29 mouse cellular contexts compared by ENCODE assay signal in the genomic region with DNA sequence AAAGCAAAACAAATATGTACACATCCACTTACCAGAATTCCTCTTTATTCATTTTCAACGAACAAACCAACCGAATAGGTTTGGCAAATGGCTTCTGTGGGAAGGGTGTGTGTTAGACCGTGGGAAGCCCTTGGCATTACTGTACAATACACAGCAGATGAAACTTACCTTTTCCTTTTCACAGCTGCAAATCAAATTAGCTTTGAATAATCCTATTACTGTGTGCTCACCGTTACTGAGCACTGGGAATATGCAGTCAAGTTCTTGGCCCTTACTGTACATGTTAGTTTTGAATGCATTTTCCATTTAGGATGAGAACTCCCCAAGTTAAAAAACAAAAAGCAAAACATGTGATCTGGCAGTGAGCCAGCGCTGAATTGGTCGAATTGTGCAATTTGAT.
DNase-seq lines count a peak whose midpoint lies in the region; ATAC-seq and TF ChIP-seq lines count a peak whose summit lies in the region.
"Had no signal": no experiment of that assay in that cellular context is flagged by ENCODE, and none has a peak within 500 bp of the region (broad histone marks: within the 10 kb centered on the region; RNA-seq: fewer than 3 reads in every experiment).

No protein-coding gene starts in this region.

- H3K27me3 ChIP-seq in kidney, adult 2 months (replicated peaks; ENCODE audit: control insufficient read depth, insufficient read depth, low read length) = no peaks in the 10 kb centered on the region
- no peaks in the 10 kb centered on the region for H3K27me3 ChIP-seq in midbrain, embryonic 16.5 days (ENCODE audit: control insufficient read depth, insufficient read depth, low read depth, low read length)
- H3K27me3 ChIP-seq in midbrain, embryonic 13.5 days = no peaks in the 10 kb centered on the region
- H3K27me3 ChIP-seq: heart, embryonic 12.5 days; intestine, embryonic 15.5 days; limb, embryonic 12.5 days; lung, embryonic 15.5 days; midbrain, embryonic 15.5 days; neural tube, embryonic 15.5 days; stomach, embryonic 15.5 days had no signal

- H3K4me2 ChIP-seq in midbrain, embryonic 16.5 days (ENCODE audit: low read length) = no peak overlapping the region
- H3K4me2 ChIP-seq in midbrain, embryonic 13.5 days (replicated peaks) = no peak overlapping the region
- H3K4me2 ChIP-seq: heart, embryonic 12.5 days; intestine, embryonic 15.5 days; limb, embryonic 12.5 days; lung, embryonic 15.5 days; midbrain, embryonic 15.5 days; neural tube, embryonic 15.5 days; stomach, embryonic 15.5 days had no signal

- H3K27ac ChIP-seq in kidney, adult 2 months (ENCODE audit: insufficient read depth, low read depth, low read length) = no peak overlapping the region
- H3K27ac ChIP-seq in midbrain, embryonic 16.5 days (ENCODE audit: low read length) = no peak overlapping the region
- H3K27ac ChIP-seq in midbrain, embryonic 13.5 days = no peak overlapping the region
- H3K27ac ChIP-seq: forebrain, embryonic 10.5 days; hindbrain, embryonic 10.5 days; intestine, embryonic 15.5 days; layer of hippocampus, adult 2 months; limb, embryonic 12.5 days; liver, embryonic 14.5 days; lung, embryonic 15.5 days; midbrain, embryonic 15.5 days; neural tube, embryonic 15.5 days; stomach, embryonic 15.5 days had no signal

- no peak overlapping the region for H3K4me3 ChIP-seq in kidney, adult 2 months (ENCODE audit: insufficient read depth, low read depth, low read length)
- H3K4me3 ChIP-seq in midbrain, embryonic 16.5 days (ENCODE audit: low read depth, low read length) = no peak overlapping the region
- no peak overlapping the region for H3K4me3 ChIP-seq in midbrain, embryonic 13.5 days (replicated peaks)
- H3K4me3 ChIP-seq: forebrain, embryonic 10.5 days; heart, embryonic 12.5 days; hindbrain, embryonic 10.5 days; intestine, embryonic 15.5 days; layer of hippocampus, adult 2 months; limb, embryonic 12.5 days; lung, embryonic 15.5 days; midbrain, embryonic 15.5 days; neural tube, embryonic 15.5 days; stomach, embryonic 15.5 days had no signal

- H3K4me1 ChIP-seq in kidney, adult 2 months (ENCODE audit: control insufficient read depth, insufficient read depth, low read length) = no peaks in the 10 kb centered on the region
- no peaks in the 10 kb centered on the region; the same call in 1 of the 2 replicates for H3K4me1 ChIP-seq in midbrain, embryonic 16.5 days (ENCODE audit: control insufficient read depth, insufficient read depth, low read length)
- peaks cover 14% of the 10 kb centered on the region for H3K4me1 ChIP-seq in midbrain, embryonic 13.5 days (replicated peaks)
- H3K4me1 ChIP-seq: intestine, embryonic 15.5 days; limb, embryonic 12.5 days; lung, embryonic 15.5 days; neural tube, embryonic 15.5 days; stomach, embryonic 15.5 days had no signal

- H3K36me3 ChIP-seq in kidney, adult 2 months (ENCODE audit: control insufficient read depth, insufficient read depth, low read length) = no peaks in the 10 kb centered on the region
- no peaks in the 10 kb centered on the region for H3K36me3 ChIP-seq in midbrain, embryonic 16.5 days (ENCODE audit: control insufficient read depth, insufficient read depth, low read length)
- H3K36me3 ChIP-seq in midbrain, embryonic 13.5 days = no peaks in the 10 kb centered on the region
- H3K36me3 ChIP-seq: forebrain, embryonic 10.5 days; hindbrain, embryonic 10.5 days; intestine, embryonic 15.5 days; limb, embryonic 12.5 days; lung, embryonic 15.5 days; midbrain, embryonic 15.5 days; neural tube, embryonic 15.5 days; stomach, embryonic 15.5 days had no signal

- H3K9me3 ChIP-seq in midbrain, embryonic 16.5 days (replicated peaks; ENCODE audit: control insufficient read depth, low read length, poor library complexity, severe bottlenecking) = no peaks in the 10 kb centered on the region
- H3K9me3 ChIP-seq in midbrain, embryonic 13.5 days = no peaks in the 10 kb centered on the region
- H3K9me3 ChIP-seq: forebrain, embryonic 10.5 days; heart, embryonic 12.5 days; hindbrain, embryonic 10.5 days; intestine, embryonic 15.5 days; limb, embryonic 12.5 days; lung, embryonic 15.5 days; midbrain, embryonic 15.5 days; neural tube, embryonic 15.5 days; stomach, embryonic 15.5 days had no signal

- no peak overlapping the region for H3K9ac ChIP-seq in midbrain, embryonic 16.5 days (ENCODE audit: low read depth, low read length)
- H3K9ac ChIP-seq in midbrain, embryonic 13.5 days (replicated peaks) = no peak overlapping the region
- H3K9ac ChIP-seq: heart, embryonic 12.5 days; intestine, embryonic 15.5 days; limb, embryonic 12.5 days; liver, embryonic 14.5 days; lung, embryonic 15.5 days; midbrain, embryonic 15.5 days; neural tube, embryonic 15.5 days; stomach, embryonic 15.5 days had no signal

- no peak for TF ChIP-seq POLR2A in kidney, adult 2 months (IDR thresholded peaks at IDR 0.05; ENCODE audit: low read depth, low read length)

- DNase-seq in adrenal gland, adult 2 months = peak; percentile 9
- no peak for DNase-seq in adrenal gland, adult (ENCODE audit: inconsistent age in 2 of 2, low spot score in 1 of 2)
- peak; percentile 6 for DNase-seq in kidney, postnatal 10 days
- DNase-seq in kidney, adult 2 months = no peak
- no peak for DNase-seq in embryo, embryonic 10 days (ENCODE audit: low spot score)
- DNase-seq: cerebellum, adult 18-20 months; cerebellum, postnatal 25 days; embryo, embryonic 11 days; gastrocnemius, postnatal 25 days; heart, adult 18-20 months; heart, postnatal 10 days; kidney, adult 9 months; right cerebral cortex, adult 18-20 months; right cerebral cortex, postnatal 4 days; thymus, postnatal 25 days had no signal

- TF ChIP-seq CTCF in kidney, adult 2 months (conservative IDR thresholded peaks at IDR 0.05; ENCODE audit: insufficient read depth, insufficient read length, low read depth, low read length) = no peak

- ATAC-seq in midbrain, embryonic 16.5 days = 0 out of 2 replicates have a peak, but pooled peaks have one; percentile 45
- ATAC-seq in midbrain, embryonic 13.5 days = no peak
- ATAC-seq: hindbrain, embryonic 16.5 days; intestine, embryonic 15.5 days; midbrain, embryonic 15.5 days had no signal

- 70% methylated on average over 6 of the region's 6 CpGs for WGBS in kidney, adult 2 months
- WGBS in midbrain, embryonic 16.5 days = 61% methylated on average over 6 of the region's 6 CpGs
- 70% methylated on average over 6 of the region's 6 CpGs for WGBS in midbrain, embryonic 13.5 days

Comparison
In these comparisons a context has a peak if more than half of its experiments do, and no peak if none do; other contexts are left out.
1. DNase-seq: peak in adrenal gland, adult 2 months (single experiment) and kidney, postnatal 10 days (single experiment); none in adrenal gland, adult (0 of 2), kidney, adult 2 months (single experiment) and embryo, embryonic 10 days (single experiment).